Mouse (Mus musculus) limb, embryonic 14.5 days (tissue): ENCODE results near the gene Zfp52. TPM values are rescaled to one million over a fixed set of nuclear protein-coding genes. Genes with fewer than 3 reads are reported as not detected.

Experiments
- ATAC-seq: fragments of 200-750 bp; cut with Nextera tagmentation; 2 replicates; pipeline ENCODE4 v1.8.0; 2017; ENCODE audit warnings: low read depth, moderate number of reproducible peaks, moderate TSS enrichment; ENCODE audit not compliant: low FRiP score
- DNase-seq: peaks from one replicate; pipeline ENCODE4 v3.0.0-alpha.2; 2015; ENCODE audit warnings: low spot score
- H3K27ac ChIP-seq: fragments of 300-500 bp; sonication (generic); replicated peaks from 2 replicates; pipeline ENCODE4 v1.5.1; 2014; ENCODE audit warnings: low read depth, mild to moderate bottlenecking, low read length, moderate library complexity, mixed read lengths
- H3K27me3 ChIP-seq: fragments of 300-500 bp; sonication (generic); 2 replicates; pipeline ENCODE4 v1.6.1; 2014; ENCODE audit warnings: low read length, mixed read lengths; ENCODE audit not compliant: control insufficient read depth, insufficient read depth
- H3K36me3 ChIP-seq: fragments of 300-500 bp; sonication (generic); 2 replicates; pipeline ENCODE4 v1.6.1; 2014; ENCODE audit warnings: mild to moderate bottlenecking, low read length, moderate library complexity, mixed read lengths; ENCODE audit not compliant: control insufficient read depth, insufficient read depth
- H3K4me1 ChIP-seq: fragments of 300-500 bp; sonication (generic); 2 replicates; pipeline ENCODE4 v1.6.1; 2014; ENCODE audit warnings: antibody characterized with exemption, low read length, mixed read lengths; ENCODE audit not compliant: control insufficient read depth, insufficient read depth
- H3K4me2 ChIP-seq: fragments of 300-500 bp; sonication (generic); replicated peaks from 2 replicates; pipeline ENCODE4 v1.6.1; 2014; ENCODE audit warnings: low read depth, mild to moderate bottlenecking, low read length, moderate library complexity; ENCODE audit not compliant: severe bottlenecking
- H3K4me3 ChIP-seq: fragments of 300-500 bp; sonication (generic); replicated peaks from 2 replicates; pipeline ENCODE4 v1.5.1; 2014; ENCODE audit warnings: low read length
- H3K9ac ChIP-seq: fragments of 300-500 bp; sonication (generic); 2 replicates; pipeline ENCODE4 v1.6.1; 2014; ENCODE audit warnings: mild to moderate bottlenecking, low read depth, low read length, moderate library complexity; ENCODE audit not compliant: severe bottlenecking
- H3K9me3 ChIP-seq: fragments of 300-500 bp; sonication (generic); 2 replicates; pipeline ENCODE4 v1.6.1; 2016; ENCODE audit warnings: low read length; ENCODE audit not compliant: control insufficient read depth
- POLR2A ChIP-seq: fragments of 200-500 bp; IDR thresholded peaks from 2 replicates; pipeline ENCODE4 v1.8.0; 2012; ENCODE audit warnings: inconsistent platforms, mild to moderate bottlenecking, moderate library complexity, borderline replicate concordance; ENCODE audit not compliant: insufficient read depth, insufficient read length; ENCODE audit errors: extremely low read depth
- WGBS: fragments of 180-500 bp; shearing (Covaris S2); extraction: QIAGEN DNeasy Blood & Tissue Kit; methylation state at CpG from one replicate; pipeline ENCODE4 v1.1.7; 2014; 5-methylcytosine and 5-hydroxymethylcytosine counted together
- polyA plus RNA-seq, 2 experiments: library from polyadenylated mRNA; depleted of rRNA in 1 of 2; stranded (reverse) in 1 of 2; unstranded in 1 of 2; fragments of >200 nt; fragmentation: Nextera tagmentation in 1 of 2; extraction: Ambion mirVana in 1 of 2; gene quantifications; 2 replicates each; pipeline versions ENCODE4 v1.2.1 to v1.2.3; 2012 to 2014

Gene Zfp52
- polyA plus RNA-seq, 2 experiments, result 2.6 to 3.3 TPM

DNA sequence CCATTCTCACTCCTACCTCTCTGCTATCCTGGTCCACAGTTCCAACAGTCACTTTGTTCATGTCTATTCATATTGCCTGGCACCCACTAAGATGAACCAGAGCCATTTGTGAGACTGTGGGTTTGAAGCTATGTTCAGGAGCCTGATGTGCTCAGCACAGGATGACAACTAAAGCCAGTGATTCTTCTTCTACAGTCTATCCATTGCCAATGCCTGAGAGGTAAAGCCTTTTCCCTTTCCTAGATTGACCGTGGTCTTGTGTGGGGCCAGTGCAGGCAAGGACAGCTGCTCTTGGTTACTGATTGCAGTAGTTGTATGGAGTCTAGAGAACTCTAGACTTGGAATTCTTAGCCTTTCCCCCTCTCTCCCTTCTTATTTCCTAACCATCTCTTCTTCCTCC is 1.4 kb upstream of the Zfp52 start:
- H3K4me1 ChIP-seq, result peaks cover 14% of the 10 kb centered on the region; the same call in 1 of the 2 replicates
- DNase-seq (no peak), ATAC-seq (no peak)
- H3K4me3 ChIP-seq, result no peak overlapping the region
- WGBS, result 69% methylated on average over 1 of the region's 1 CpGs
- H3K9ac ChIP-seq, result no peak overlapping the region
- no peaks in the 10 kb centered on the region for H3K27me3 ChIP-seq
- TF ChIP-seq POLR2A, result no peak
- H3K36me3 ChIP-seq, result no peaks in the 10 kb centered on the region
- 0 out of 2 replicates have a peak overlapping the region, but pooled peaks have one; percentile 39 for H3K27ac ChIP-seq
- no peaks in the 10 kb centered on the region for H3K9me3 ChIP-seq
- H3K4me2 ChIP-seq, result no peak overlapping the region

- H3K27ac ChIP-seq, result 0 out of 2 replicates have a peak overlapping the region, but pooled peaks have one; percentile 46
- peak; percentile 92 for DNase-seq
- no peak for TF ChIP-seq POLR2A
These were observed 761 bp upstream of the Zfp52 start for GRCm38 (mm10) chr17:21534460-21535095.

DNA sequence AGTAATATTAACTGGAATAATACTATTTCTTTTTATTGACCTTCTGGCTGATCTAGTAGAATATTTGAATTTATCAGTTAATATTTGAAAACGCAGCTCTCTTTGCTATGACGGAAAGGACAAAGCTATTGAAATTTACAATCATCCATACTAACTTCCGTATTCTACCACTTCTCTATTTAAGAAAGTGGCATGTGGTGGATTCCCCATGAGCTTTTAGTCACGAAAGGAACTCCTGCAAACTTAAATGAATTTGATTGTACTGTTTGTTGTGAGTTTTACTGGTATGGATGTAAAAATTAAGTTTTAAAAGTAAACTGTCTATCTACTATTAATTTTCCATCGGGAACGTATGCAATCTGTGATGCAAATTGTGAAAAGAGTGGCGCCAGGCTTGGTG is 757 bp downstream of the Zfp52 start:
- no peak for DNase-seq
- 35% methylated on average over 7 of the region's 7 CpGs for WGBS
- Histone ChIP-seq H3K4me3 (peak overlapping the region; percentile 56), H3K4me2 (peak overlapping the region; percentile 64), H3K4me1 (peaks cover 14% of the 10 kb centered on the region; the same call in 1 of the 2 replicates), H3K9ac (peak overlapping the region; percentile 61), H3K27ac (no peak overlapping the region), H3K9me3 (no peaks in the 10 kb centered on the region), H3K27me3 (no peaks in the 10 kb centered on the region), H3K36me3 (no peaks in the 10 kb centered on the region)
- no peak for TF ChIP-seq POLR2A
- no peak for ATAC-seq

More at GRCm38 (mm10) chr17:21534460-21535095, 761 bp upstream of the Zfp52 start:
- H3K9me3 ChIP-seq, result no peaks in the 10 kb centered on the region
- WGBS, result 16% methylated on average over 4 of the region's 4 CpGs
- H3K27me3 ChIP-seq, result no peaks in the 10 kb centered on the region
- H3K4me3 ChIP-seq, result no peak overlapping the region
- peak overlapping the region; percentile 64 for H3K4me2 ChIP-seq
- no peak overlapping the region for H3K9ac ChIP-seq
- peak; percentile 45; the same call in 1 of the 2 replicates for ATAC-seq
- H3K4me1 ChIP-seq, result peaks cover 14% of the 10 kb centered on the region; the same call in 1 of the 2 replicates
- H3K36me3 ChIP-seq, result no peaks in the 10 kb centered on the region

GRCm38 (mm10) chr17:21536676-21537075 is 1.3 kb downstream of the Zfp52 start:
- Histone ChIP-seq H3K4me1 (peaks cover 11% of the 10 kb centered on the region; the same call in 1 of the 2 replicates), H3K36me3 (no peaks in the 10 kb centered on the region), H3K9me3 (no peaks in the 10 kb centered on the region), H3K4me2 (no peak overlapping the region), H3K27ac (no peak overlapping the region), H3K4me3 (no peak overlapping the region), H3K9ac (no peak overlapping the region), H3K27me3 (no peaks in the 10 kb centered on the region)
- WGBS, result 71% methylated on average over 2 of the region's 2 CpGs
- ATAC-seq (no peak), DNase-seq (no peak)
- no peak for TF ChIP-seq POLR2A

DNA sequence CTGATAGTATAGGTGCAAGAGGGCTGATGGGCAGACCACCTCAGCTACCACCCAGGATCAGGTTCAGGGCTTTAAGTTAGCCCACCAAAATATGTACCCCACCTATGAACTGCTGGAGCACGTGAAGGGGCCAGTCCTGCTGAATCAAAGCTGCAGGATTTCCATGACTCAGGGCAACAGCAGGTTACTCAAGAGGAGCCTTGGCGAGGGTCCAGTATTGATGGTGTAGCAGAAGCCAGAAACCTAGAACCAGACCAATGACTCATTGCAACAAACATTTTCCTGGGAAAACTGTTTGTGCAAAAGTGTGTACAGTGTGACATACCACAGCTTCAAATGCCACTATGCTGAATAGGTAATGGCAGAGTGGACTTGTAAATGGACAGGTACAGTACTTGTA is 22.5 kb downstream of the Zfp52 start:
- no peaks in the 10 kb centered on the region for H3K9me3 ChIP-seq

More for the DNA sequence above, 22.5 kb downstream of the Zfp52 start:
- H3K4me2 ChIP-seq, result no peak overlapping the region
- no peak for TF ChIP-seq POLR2A
- DNase-seq, result no peak
- H3K4me1 ChIP-seq, result no peaks in the 10 kb centered on the region
- H3K27me3 ChIP-seq, result no peaks in the 10 kb centered on the region
- no peak overlapping the region for H3K27ac ChIP-seq
- no peak overlapping the region for H3K9ac ChIP-seq
- WGBS, result 78% methylated on average over 2 of the region's 2 CpGs
- no peak overlapping the region for H3K4me3 ChIP-seq
- ATAC-seq, result no peak
- H3K36me3 ChIP-seq, result peaks cover 16% of the 10 kb centered on the region
